In the genomic region with DNA sequence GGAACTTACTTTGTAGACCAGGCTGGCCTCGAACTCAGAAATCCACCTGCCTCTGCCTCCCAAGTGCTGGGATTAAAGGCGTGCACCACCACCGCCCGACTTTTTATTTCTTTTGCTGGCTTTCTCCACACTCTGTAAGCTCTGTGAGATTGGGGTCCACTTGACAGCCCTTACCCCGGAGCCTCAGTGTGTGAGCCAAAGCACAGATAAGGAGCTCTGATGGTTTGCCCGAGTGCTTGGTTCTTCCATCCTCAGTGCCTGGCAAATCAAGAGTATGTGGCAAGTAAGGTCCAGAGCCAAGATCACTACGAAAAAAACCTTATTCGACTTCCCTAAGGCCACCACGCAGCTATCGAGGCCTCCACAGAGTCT, we compare ENCODE assay signal across 9 mouse cellular contexts. TPM values are rescaled to one million over a fixed set of nuclear protein-coding genes. Genes with fewer than 3 reads are reported as not detected.
DNase-seq lines count a peak whose midpoint lies in the region; ATAC-seq lines count a peak whose summit lies in the region.
"Had no signal": no experiment of that assay in that cellular context is flagged by ENCODE, and none has a peak within 500 bp of the region (broad histone marks: within the 10 kb centered on the region; RNA-seq: fewer than 3 reads in every experiment).

No protein-coding gene starts in this region.

- H3K4me2 ChIP-seq in heart, embryonic 16.5 days (ENCODE audit: low read depth, low read length), result peak overlapping the region; percentile 95
- peak overlapping the region; percentile 92 for H3K4me2 ChIP-seq in embryonic facial prominence, embryonic 12.5 days (replicated peaks)
- H3K4me2 ChIP-seq in hindbrain, embryonic 16.5 days (ENCODE audit: low read length), result peak overlapping the region; percentile 80
- peak overlapping the region; percentile 66 for H3K4me2 ChIP-seq in midbrain, embryonic 12.5 days (replicated peaks)

- peaks cover 35% of the 10 kb centered on the region for H3K36me3 ChIP-seq in heart, embryonic 16.5 days (ENCODE audit: control insufficient read depth, insufficient read depth)
- H3K36me3 ChIP-seq in embryonic facial prominence, embryonic 12.5 days, result peaks cover 42% of the 10 kb centered on the region
- peaks cover 32% of the 10 kb centered on the region for H3K36me3 ChIP-seq in hindbrain, embryonic 16.5 days (ENCODE audit: control insufficient read depth, insufficient read depth, low read length)
- H3K36me3 ChIP-seq in midbrain, embryonic 12.5 days, result peaks cover 41% of the 10 kb centered on the region

- no peak for ATAC-seq in heart, embryonic 16.5 days (replicated peaks; ENCODE audit: extremely low read depth, insufficient read depth, low FRiP score)
- 0 out of 2 replicates have a peak, but pooled peaks have one; percentile 7 for ATAC-seq in embryonic facial prominence, embryonic 12.5 days (ENCODE audit: insufficient number of reproducible peaks, insufficient read depth, low FRiP score, low TSS enrichment)
- ATAC-seq in hindbrain, embryonic 16.5 days, result peak; percentile 73; the same call in 1 of the 2 replicates
- peak; percentile 21; the same call in 1 of the 2 replicates for ATAC-seq in midbrain, embryonic 12.5 days (ENCODE audit: low FRiP score, low read depth)

- intact Hi-C loops in heart, postnatal 14 days (cut with DNase I), result no loop called here

- peak overlapping the region; percentile 60 for H3K4me3 ChIP-seq in heart, embryonic 16.5 days (ENCODE audit: low read length)
- H3K4me3 ChIP-seq in embryonic facial prominence, embryonic 12.5 days, result peak overlapping the region; percentile 46
- H3K4me3 ChIP-seq in hindbrain, embryonic 16.5 days (ENCODE audit: low read length), result peak overlapping the region; percentile 49
- H3K4me3 ChIP-seq in midbrain, embryonic 12.5 days, result peak overlapping the region; percentile 46

- H3K9me3 ChIP-seq in heart, embryonic 16.5 days (replicated peaks; ENCODE audit: control insufficient read depth, low read length), result no peaks in the 10 kb centered on the region
- H3K9me3 ChIP-seq in embryonic facial prominence, embryonic 12.5 days, result no peaks in the 10 kb centered on the region
- no peaks in the 10 kb centered on the region for H3K9me3 ChIP-seq in hindbrain, embryonic 16.5 days (ENCODE audit: control insufficient read depth, low read length)
- no peaks in the 10 kb centered on the region for H3K9me3 ChIP-seq in midbrain, embryonic 12.5 days

- no peaks in the 10 kb centered on the region for H3K27me3 ChIP-seq in heart, embryonic 16.5 days (ENCODE audit: control insufficient read depth, insufficient read depth, low read length)
- no peaks in the 10 kb centered on the region for H3K27me3 ChIP-seq in embryonic facial prominence, embryonic 12.5 days
- no peaks in the 10 kb centered on the region for H3K27me3 ChIP-seq in hindbrain, embryonic 16.5 days (replicated peaks; ENCODE audit: control insufficient read depth, insufficient read depth, low read length)
- H3K27me3 ChIP-seq in midbrain, embryonic 12.5 days, result no peaks in the 10 kb centered on the region

- H3K4me1 ChIP-seq in heart, embryonic 16.5 days (ENCODE audit: control insufficient read depth, insufficient read depth, low read length), result peaks cover 12% of the 10 kb centered on the region; the same call in 1 of the 2 replicates
- H3K4me1 ChIP-seq in embryonic facial prominence, embryonic 12.5 days, result peaks cover 19% of the 10 kb centered on the region; the same call in 1 of the 2 replicates
- H3K4me1 ChIP-seq in hindbrain, embryonic 16.5 days (ENCODE audit: control insufficient read depth, insufficient read depth, low read depth, low read length), result peaks cover 7% of the 10 kb centered on the region
- peaks cover 15% of the 10 kb centered on the region for H3K4me1 ChIP-seq in midbrain, embryonic 12.5 days

- 19% methylated on average over 10 of the region's 10 CpGs for WGBS in heart, embryonic 16.5 days
- 27% methylated on average over 10 of the region's 10 CpGs for WGBS in embryonic facial prominence, embryonic 12.5 days
- WGBS in hindbrain, embryonic 16.5 days, result 22% methylated on average over 10 of the region's 10 CpGs
- WGBS in midbrain, embryonic 12.5 days, result 24% methylated on average over 10 of the region's 10 CpGs

- H3K27ac ChIP-seq in heart, embryonic 16.5 days (ENCODE audit: low read length), result no peak overlapping the region
- H3K27ac ChIP-seq in embryonic facial prominence, embryonic 12.5 days, result 0 out of 2 replicates have a peak overlapping the region, but pooled peaks have one; percentile 64
- peak overlapping the region; percentile 81 for H3K27ac ChIP-seq in hindbrain, embryonic 16.5 days (ENCODE audit: low read depth, low read length)
- H3K27ac ChIP-seq in midbrain, embryonic 12.5 days (replicated peaks), result peak overlapping the region; percentile 74

- DNase-seq in heart, postnatal 14 days, result no peak
- no peak for DNase-seq in thymus, postnatal 25 days
- DNase-seq in urinary bladder, postnatal 14 days (ENCODE audit: low spot score), result no peak
- no peak for DNase-seq in adrenal gland, adult 18-20 months (ENCODE audit: low spot score in 2 of 2)

- peak overlapping the region; percentile 68 for H3K9ac ChIP-seq in heart, embryonic 16.5 days (ENCODE audit: low read length)
- H3K9ac ChIP-seq in embryonic facial prominence, embryonic 12.5 days, result peak overlapping the region; percentile 61
- peak overlapping the region; percentile 73 for H3K9ac ChIP-seq in hindbrain, embryonic 16.5 days (ENCODE audit: low read depth, low read length)
- peak overlapping the region; percentile 58 for H3K9ac ChIP-seq in midbrain, embryonic 12.5 days (replicated peaks)

RNA-seq across cellular contexts. Expression of a gene that starts 2.9 kb away (rescaled TPM):
- polyA plus RNA-seq in heart, embryonic 16.5 days (2015; fragmentation: Nextera tagmentation; extraction: Ambion mirVana), result 2.3 and 3.0 TPM in 2 replicates
- 1 to 10 TPM; 1.8 to 2.1 TPM for total RNA-seq in heart, postnatal 14 days (2021)
- 6.3 and 6.4 TPM in 2 replicates for polyA plus RNA-seq in embryonic facial prominence, embryonic 12.5 days (2016; fragmentation: Nextera tagmentation; extraction: Ambion mirVana)
- 9.2 and 11.8 TPM in 2 replicates for polyA plus RNA-seq in hindbrain, embryonic 16.5 days (2015; fragmentation: Nextera tagmentation; extraction: Ambion mirVana)
- polyA plus RNA-seq in midbrain, embryonic 12.5 days (2016; fragmentation: Nextera tagmentation; extraction: Ambion mirVana), result 6.3 and 7.9 TPM in 2 replicates
- total RNA-seq in adrenal gland, adult 18-20 months (2021), result 1 to 10 TPM; 3.0 to 4.0 TPM

RNA-seq across cellular contexts. Expression of a gene that starts 14.1 kb away (rescaled TPM):
- 250 and 261 TPM in 2 replicates for polyA plus RNA-seq in heart, embryonic 16.5 days (2015; fragmentation: Nextera tagmentation; extraction: Ambion mirVana)
- 10 to 100 TPM; 78.0 to 99.5 TPM for total RNA-seq in heart, postnatal 14 days (2021)
- 354 and 364 TPM in 2 replicates for polyA plus RNA-seq in embryonic facial prominence, embryonic 12.5 days (2016; fragmentation: Nextera tagmentation; extraction: Ambion mirVana)
- 440 and 455 TPM in 2 replicates for polyA plus RNA-seq in hindbrain, embryonic 16.5 days (2015; fragmentation: Nextera tagmentation; extraction: Ambion mirVana)
- polyA plus RNA-seq in midbrain, embryonic 12.5 days (2016; fragmentation: Nextera tagmentation; extraction: Ambion mirVana), result 332 and 360 TPM in 2 replicates
- 100 to 1,000 TPM; 184 to 190 TPM for total RNA-seq in adrenal gland, adult 18-20 months (2021)

RNA-seq across cellular contexts. Expression of a gene that starts 14.3 kb away (rescaled TPM):
- polyA plus RNA-seq in heart, embryonic 16.5 days (2015; fragmentation: Nextera tagmentation; extraction: Ambion mirVana), result 40.3 and 41.1 TPM in 2 replicates
- total RNA-seq in heart, postnatal 14 days (2021), result 10 to 100 TPM; 19.7 to 22.2 TPM
- polyA plus RNA-seq in embryonic facial prominence, embryonic 12.5 days (2016; fragmentation: Nextera tagmentation; extraction: Ambion mirVana), result 52.7 and 53.4 TPM in 2 replicates
- 68.3 and 71.1 TPM in 2 replicates for polyA plus RNA-seq in hindbrain, embryonic 16.5 days (2015; fragmentation: Nextera tagmentation; extraction: Ambion mirVana)
- 63.2 and 64.5 TPM in 2 replicates for polyA plus RNA-seq in midbrain, embryonic 12.5 days (2016; fragmentation: Nextera tagmentation; extraction: Ambion mirVana)
- 10 to 100 TPM; 31.9 to 36.1 TPM for total RNA-seq in adrenal gland, adult 18-20 months (2021)

RNA-seq across cellular contexts. Expression of a gene that starts 27.1 kb away (rescaled TPM):
- polyA plus RNA-seq in heart, embryonic 16.5 days (2015; fragmentation: Nextera tagmentation; extraction: Ambion mirVana), result 14.2 and 15.0 TPM in 2 replicates
- 10 to 100 TPM in 1 of 2 experiments, 1 to 10 TPM in 1; 10.0 to 12.2 TPM for total RNA-seq in heart, postnatal 14 days (2021)
- 26.0 and 28.6 TPM in 2 replicates for polyA plus RNA-seq in embryonic facial prominence, embryonic 12.5 days (2016; fragmentation: Nextera tagmentation; extraction: Ambion mirVana)
- 21.5 and 21.7 TPM in 2 replicates for polyA plus RNA-seq in hindbrain, embryonic 16.5 days (2015; fragmentation: Nextera tagmentation; extraction: Ambion mirVana)
- 24.3 and 26.7 TPM in 2 replicates for polyA plus RNA-seq in midbrain, embryonic 12.5 days (2016; fragmentation: Nextera tagmentation; extraction: Ambion mirVana)
- total RNA-seq in adrenal gland, adult 18-20 months (2021), result 1 to 10 TPM; 6.3 to 8.5 TPM

RNA-seq across cellular contexts. Expression of a gene that starts 43.6 kb away (rescaled TPM):
- 0.29 TPM in 1 of 2 replicates, not detected in the other for polyA plus RNA-seq in heart, embryonic 16.5 days (2015; fragmentation: Nextera tagmentation; extraction: Ambion mirVana)
- total RNA-seq in heart, postnatal 14 days (2021), result 10 to 100 TPM in 1 of 2 experiments, 1 to 10 TPM in 1; 4.4 to 17.1 TPM
- polyA plus RNA-seq in embryonic facial prominence, embryonic 12.5 days (2016; fragmentation: Nextera tagmentation; extraction: Ambion mirVana), result not detected in 2 replicates
- polyA plus RNA-seq in hindbrain, embryonic 16.5 days (2015; fragmentation: Nextera tagmentation; extraction: Ambion mirVana), result 0.21 TPM in 1 of 2 replicates, not detected in the other
- polyA plus RNA-seq in midbrain, embryonic 12.5 days (2016; fragmentation: Nextera tagmentation; extraction: Ambion mirVana), result not detected in 2 replicates
- 100 to 1,000 TPM; 321 to 750 TPM for total RNA-seq in adrenal gland, adult 18-20 months (2021)
- polyA plus RNA-seq: G1E had no signal
